Mouse (Mus musculus): ENCODE measurements around the gene Cyb5r4. TPM values are rescaled to one million over a fixed set of nuclear protein-coding genes. Genes with fewer than 3 reads are reported as not detected.
A peak's percentile ranks its signal among the peaks of the same experiment; 100 is the strongest.

Cyb5r4 gene
- polyA plus RNA-seq, 1 experiment, result 8.3 TPM

- TF ChIP-seq FLI1 (IDR thresholded peaks at IDR 0.05; ENCODE audit: low read length), result no peak
- TF ChIP-seq GATA1 (IDR thresholded peaks at IDR 0.05; ENCODE audit: borderline replicate concordance, low read length), result no peak
- H3K9me3 ChIP-seq, result no peaks in the 10 kb centered on the region
- H3K4me1 ChIP-seq, result no peaks in the 10 kb centered on the region; the same call in 1 of the 2 replicates
- no peaks in the 10 kb centered on the region for H3K36me3 ChIP-seq (replicated peaks; ENCODE audit: low read length)
- no peak overlapping the region for H3K4me3 ChIP-seq (replicated peaks)
- H3K27me3 ChIP-seq (replicated peaks), result peaks cover 3% of the 10 kb centered on the region
Measured at GRCm38 (mm10) chr9:86986703-86987296, 35.0 kb upstream of the Cyb5r4 start.

GRCm38 (mm10) chr9:86989822-86990221 is 32.0 kb upstream of the Cyb5r4 start:
- Histone ChIP-seq H3K27me3 (replicated peaks) (peaks cover 3% of the 10 kb centered on the region), H3K9me3 (no peaks in the 10 kb centered on the region), H3K36me3 (replicated peaks; ENCODE audit: low read length) (no peaks in the 10 kb centered on the region), H3K4me1 (no peaks in the 10 kb centered on the region), H3K4me3 (replicated peaks) (no peak overlapping the region)
- TF ChIP-seq GATA1 (IDR thresholded peaks at IDR 0.05; ENCODE audit: borderline replicate concordance, low read length), result no peak

GRCm38 (mm10) chr9:86991758-86992157 is 30.1 kb upstream of the Cyb5r4 start:
- no peak for TF ChIP-seq FLI1 (IDR thresholded peaks at IDR 0.05; ENCODE audit: low read length)
- no peak for TF ChIP-seq GATA1 (IDR thresholded peaks at IDR 0.05; ENCODE audit: borderline replicate concordance, low read length)
- H3K4me1 ChIP-seq, result no peaks in the 10 kb centered on the region
- H3K27me3 ChIP-seq (replicated peaks), result peaks cover 2% of the 10 kb centered on the region
- H3K36me3 ChIP-seq (replicated peaks; ENCODE audit: low read length), result no peaks in the 10 kb centered on the region
- peaks cover 5% of the 10 kb centered on the region for H3K9me3 ChIP-seq
- H3K4me3 ChIP-seq (replicated peaks), result no peak overlapping the region

- Histone ChIP-seq H3K36me3 (replicated peaks; ENCODE audit: low read length) (no peaks in the 10 kb centered on the region), H3K4me3 (replicated peaks) (no peak overlapping the region), H3K4me1 (peaks cover 12% of the 10 kb centered on the region), H3K9me3 (peaks cover 5% of the 10 kb centered on the region), H3K27me3 (replicated peaks) (no peaks in the 10 kb centered on the region)
- no peak for TF ChIP-seq FLI1 (IDR thresholded peaks at IDR 0.05; ENCODE audit: low read length)
Measured at GRCm38 (mm10) chr9:86997046-86997691, 24.6 kb upstream of the Cyb5r4 start.

- Histone ChIP-seq H3K36me3 (replicated peaks; ENCODE audit: low read length) (no peaks in the 10 kb centered on the region), H3K4me1 (peaks cover 12% of the 10 kb centered on the region), H3K27me3 (replicated peaks) (no peaks in the 10 kb centered on the region), H3K4me3 (replicated peaks) (peak overlapping the region; percentile 78), H3K9me3 (peaks cover 5% of the 10 kb centered on the region)
- no peak for TF ChIP-seq FLI1 (IDR thresholded peaks at IDR 0.05; ENCODE audit: low read length)
- TF ChIP-seq GATA1 (IDR thresholded peaks at IDR 0.05; ENCODE audit: borderline replicate concordance, low read length), result no peak
Measured at GRCm38 (mm10) chr9:86999956-87000582, 21.7 kb upstream of the Cyb5r4 start.

GRCm38 (mm10) chr9:87004701-87005434 is 16.9 kb upstream of the Cyb5r4 start:
- TF ChIP-seq GATA1 (IDR thresholded peaks at IDR 0.05; ENCODE audit: borderline replicate concordance, low read length), result no peak
- no peak for TF ChIP-seq FLI1 (IDR thresholded peaks at IDR 0.05; ENCODE audit: low read length)
- peaks cover 2% of the 10 kb centered on the region for H3K27me3 ChIP-seq (replicated peaks)
- H3K4me1 ChIP-seq, result peaks cover 11% of the 10 kb centered on the region
- no peaks in the 10 kb centered on the region for H3K9me3 ChIP-seq
- H3K4me3 ChIP-seq (replicated peaks), result no peak overlapping the region
- H3K36me3 ChIP-seq (replicated peaks; ENCODE audit: low read length), result no peaks in the 10 kb centered on the region

GRCm38 (mm10) chr9:87005435-87005779 is 16.4 kb upstream of the Cyb5r4 start:
- Histone ChIP-seq H3K36me3 (replicated peaks; ENCODE audit: low read length) (no peaks in the 10 kb centered on the region), H3K27me3 (replicated peaks) (peaks cover 4% of the 10 kb centered on the region), H3K4me1 (peaks cover 5% of the 10 kb centered on the region), H3K9me3 (no peaks in the 10 kb centered on the region), H3K4me3 (replicated peaks) (no peak overlapping the region)
- TF ChIP-seq GATA1 (IDR thresholded peaks at IDR 0.05; ENCODE audit: borderline replicate concordance, low read length) (no peak), FLI1 (IDR thresholded peaks at IDR 0.05; ENCODE audit: low read length) (no peak)

- Histone ChIP-seq H3K36me3 (replicated peaks; ENCODE audit: low read length) (no peaks in the 10 kb centered on the region), H3K9me3 (no peaks in the 10 kb centered on the region), H3K4me3 (replicated peaks) (no peak overlapping the region), H3K4me1 (no peaks in the 10 kb centered on the region; the same call in 1 of the 2 replicates), H3K27me3 (replicated peaks) (peaks cover 16% of the 10 kb centered on the region)
- TF ChIP-seq GATA1 (IDR thresholded peaks at IDR 0.05; ENCODE audit: borderline replicate concordance, low read length) (no peak), FLI1 (IDR thresholded peaks at IDR 0.05; ENCODE audit: low read length) (no peak)
Measured at GRCm38 (mm10) chr9:87008507-87008906, 13.3 kb upstream of the Cyb5r4 start.

- TF ChIP-seq FLI1 (IDR thresholded peaks at IDR 0.05; ENCODE audit: low read length), result no peak
- TF ChIP-seq GATA1 (IDR thresholded peaks at IDR 0.05; ENCODE audit: borderline replicate concordance, low read length), result no peak
- H3K9me3 ChIP-seq, result no peaks in the 10 kb centered on the region
- peaks cover 19% of the 10 kb centered on the region for H3K27me3 ChIP-seq (replicated peaks)
Measured at GRCm38 (mm10) chr9:87008919-87009318, 12.9 kb upstream of the Cyb5r4 start.

More at GRCm38 (mm10) chr9:87008919-87009318, 12.9 kb upstream of the Cyb5r4 start:
- Histone ChIP-seq H3K36me3 (replicated peaks; ENCODE audit: low read length) (no peaks in the 10 kb centered on the region), H3K4me3 (replicated peaks) (no peak overlapping the region), H3K4me1 (no peaks in the 10 kb centered on the region; the same call in 1 of the 2 replicates)

All from megakaryocyte, embryonic 14.5 days (primary cell).